Mouse (Mus musculus) cerebellum, adult 2 months (tissue): ENCODE measurements at regions not wholly inside any gene's neighbourhood (a gene's known extent, or its start where the extent isn't known, plus 50 kb on each side); places are given as distances from the start of the nearest gene placed in this dataset.

Source experiments
- CTCF ChIP-seq: fragments of 200-500 bp; IDR thresholded peaks from 2 replicates; pipeline ENCODE4 v1.5.1; 2011; ENCODE audit warnings: low read depth, mild to moderate bottlenecking, control low read depth, low read length, moderate library complexity, borderline replicate concordance; ENCODE audit not compliant: insufficient read depth
- POLR2A ChIP-seq: fragments of 200-500 bp; IDR thresholded peaks from 2 replicates; pipeline ENCODE4 v1.6.1; 2011; ENCODE audit warnings: low read length, control low read depth, borderline replicate concordance; ENCODE audit not compliant: insufficient read depth

- no peak for TF ChIP-seq POLR2A
- no peak for TF ChIP-seq CTCF
These were observed 102.5 kb upstream of the Lmo4 start for GRCm38 (mm10) chr3:144307557-144307956.
